Mouse (Mus musculus) heart, postnatal 25 days (tissue): Measurements from ENCODE around the gene Samd13. TPM values are rescaled to one million over a fixed set of nuclear protein-coding genes. Genes with fewer than 3 reads are reported as not detected.

Source experiments
- DNase-seq: peaks from one replicate; pipeline ENCODE4 v3.0.0; 2022; ENCODE audit warnings: low spot score
- intact Hi-C: fragments of 180-260 bp; cut with DNase I; formaldehyde crosslinking; loops from one replicate; pipeline ENCODE4 v1.15.1; 2025
- total RNA-seq, 2 experiments: library from RNA; stranded (reverse); gene quantifications; 2 replicates each; pipeline ENCODE4 v1.2.3; 2021

The Samd13 gene
- total RNA-seq, 2 experiments from 2014 or later, result 2.5 to 2.9 TPM

- DNase-seq, result no peak
- intact Hi-C loops, result no loop called here
Observed at GRCm38 (mm10) chr3:146620101-146620500, 65.3 kb downstream of the Samd13 start.

DNA sequence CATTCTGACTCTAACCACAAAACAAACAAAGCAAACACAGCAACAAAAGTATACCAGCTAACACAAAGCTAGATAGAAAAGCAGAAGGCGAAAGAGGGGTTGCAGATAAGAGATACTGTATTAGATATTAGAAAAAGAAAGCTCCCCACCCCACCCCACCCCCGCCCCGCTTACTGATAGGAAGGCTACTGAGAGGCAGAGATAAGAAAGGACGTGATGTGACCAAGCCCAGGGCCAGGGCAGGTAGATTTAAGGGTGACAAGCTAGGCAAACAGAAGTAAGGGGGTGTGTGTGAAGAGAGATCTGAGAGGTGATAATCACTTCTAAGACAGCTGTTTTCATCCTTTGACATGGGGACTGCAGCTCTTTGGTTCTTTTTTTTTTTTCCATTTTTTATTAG is 67.0 kb downstream of the Samd13 start:
- DNase-seq, result no peak
- intact Hi-C loops, result no loop called here

DNA sequence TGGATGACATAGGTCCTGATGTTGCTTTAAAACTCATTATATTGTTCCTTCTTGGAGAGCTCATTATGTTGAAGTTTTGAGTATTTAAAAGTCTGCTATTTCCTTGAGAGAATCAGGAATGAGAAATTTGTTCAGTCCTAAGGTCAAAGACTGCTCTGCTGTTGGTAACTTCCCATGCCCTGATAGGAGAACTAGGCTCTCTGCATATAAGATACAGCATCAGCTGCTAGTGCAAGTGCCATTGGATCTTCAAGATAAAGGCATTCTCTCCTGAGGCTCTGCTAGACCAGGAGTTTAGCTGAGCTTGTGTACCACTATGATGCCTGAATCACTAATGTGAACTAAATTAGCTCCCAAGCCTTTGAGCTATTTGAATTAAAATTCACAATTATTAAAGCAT is 67.4 kb downstream of the Samd13 start:
- intact Hi-C loops, result no loop called here
- no peak for DNase-seq

- intact Hi-C loops, result no loop called here
- DNase-seq, result no peak
Observed at GRCm38 (mm10) chr3:146616533-146617283, 68.7 kb downstream of the Samd13 start.

- no peak for DNase-seq
- intact Hi-C loops, result no loop called here
Observed at GRCm38 (mm10) chr3:146615496-146615895, 69.9 kb downstream of the Samd13 start, which contains the start of gene Dnase2b. TSS of gene Dnase2b (minus strand) at chr3:146615596.

GRCm38 (mm10) chr3:146611821-146612220 is 73.6 kb downstream of the Samd13 start:
- no peak for DNase-seq
- intact Hi-C loops, result no loop called here

- intact Hi-C loops, result no loop called here
- DNase-seq, result no peak
Observed at GRCm38 (mm10) chr3:146611261-146611660, 74.1 kb downstream of the Samd13 start.

DNA sequence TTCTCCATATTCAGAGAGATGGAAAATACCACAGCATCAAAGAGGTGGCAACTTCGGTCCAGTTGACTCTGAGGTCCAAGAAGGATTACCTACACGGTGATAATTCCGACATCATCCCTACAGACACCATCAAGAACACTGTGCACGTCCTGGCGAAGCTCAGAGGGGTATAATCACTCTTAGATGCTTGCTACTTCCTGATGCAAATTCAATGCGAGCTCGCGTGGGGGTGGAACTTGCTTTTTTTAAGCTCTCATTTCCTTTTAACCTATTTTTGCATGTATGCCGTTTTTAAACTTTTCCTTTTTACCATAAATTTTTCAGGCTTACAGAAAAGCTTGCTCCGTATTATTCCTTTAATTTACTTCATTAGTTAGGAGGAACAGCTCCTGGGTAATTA is 75.1 kb downstream of the Samd13 start:
- intact Hi-C loops, result no loop called here
- DNase-seq, result no peak

- DNase-seq, result no peak
- intact Hi-C loops, result no loop called here
Observed at GRCm38 (mm10) chr3:146607368-146607767, 78.0 kb downstream of the Samd13 start.

DNA sequence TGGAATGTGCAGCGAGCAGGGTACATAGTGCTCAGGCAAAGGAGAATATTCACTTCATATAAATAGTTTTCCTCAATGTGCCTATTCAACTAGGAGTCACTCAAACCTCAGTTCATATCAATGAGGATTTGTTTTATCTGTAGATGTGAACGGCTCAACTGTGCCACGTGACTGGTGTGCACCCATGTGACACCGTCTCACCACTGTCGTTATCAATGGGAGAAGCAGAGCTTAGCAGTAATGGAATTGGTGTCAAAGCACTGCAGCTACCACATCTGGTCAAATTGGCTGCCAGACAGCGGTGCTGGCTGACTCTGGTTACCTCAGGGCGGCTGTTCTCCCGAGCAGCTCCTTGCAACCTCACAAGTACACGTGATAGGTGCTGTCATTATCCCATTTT is 80.7 kb downstream of the Samd13 start:
- no peak for DNase-seq
- intact Hi-C loops, result no loop called here

- intact Hi-C loops, result no loop called here
- DNase-seq, result no peak
Observed at GRCm38 (mm10) chr3:146602531-146602930, 82.9 kb downstream of the Samd13 start.

DNA sequence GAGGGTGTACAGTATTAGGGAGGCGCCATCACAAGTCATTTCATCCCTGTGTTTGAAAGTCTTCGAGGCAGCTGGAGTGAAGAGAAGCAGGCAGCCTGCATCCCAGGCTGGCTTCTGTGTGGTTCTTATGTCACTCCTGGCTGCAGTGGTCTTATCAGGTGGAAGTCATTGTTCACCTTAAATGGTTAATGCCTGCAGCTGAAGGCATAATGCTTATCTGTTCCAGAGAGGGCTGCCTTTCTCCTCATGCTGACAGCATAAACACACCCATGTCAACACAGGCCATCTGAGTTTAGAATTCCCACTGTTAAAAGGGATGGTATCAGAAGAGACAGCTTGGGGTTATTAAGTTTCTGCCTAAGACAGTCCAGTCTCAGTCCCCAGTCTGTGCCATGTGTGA is 84.2 kb downstream of the Samd13 start:
- intact Hi-C loops, result no loop called here
- DNase-seq, result no peak

GRCm38 (mm10) chr3:146599198-146599900 is 86.0 kb downstream of the Samd13 start:
- DNase-seq, result no peak
- intact Hi-C loops, result no loop called here

GRCm38 (mm10) chr3:146598411-146598810 is 87.0 kb downstream of the Samd13 start:
- intact Hi-C loops, result no loop called here
- DNase-seq, result no peak

GRCm38 (mm10) chr3:146596864-146597263 is 88.5 kb downstream of the Samd13 start:
- intact Hi-C loops, result no loop called here
- no peak for DNase-seq

DNA sequence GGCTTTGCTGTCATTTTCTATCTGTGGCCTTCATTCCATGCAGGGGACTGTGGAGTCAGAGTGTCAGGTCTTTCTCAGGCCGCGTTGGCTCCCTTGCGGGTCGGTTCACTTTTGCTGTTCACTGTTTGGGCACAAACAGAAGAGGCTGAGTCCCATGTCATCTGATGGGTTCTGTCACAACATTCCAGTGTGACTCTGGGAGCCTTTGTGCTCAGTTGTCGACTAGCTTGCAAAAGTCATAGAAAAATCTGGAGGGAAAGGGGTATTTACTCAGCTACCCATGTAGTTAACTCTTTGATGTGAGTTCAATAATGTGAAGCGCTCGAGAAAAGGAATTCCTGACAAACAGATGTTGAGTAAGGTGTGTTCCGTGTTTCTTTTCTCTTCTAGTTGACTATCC is 89.0 kb downstream of the Samd13 start:
- intact Hi-C loops, result no loop called here

DNA sequence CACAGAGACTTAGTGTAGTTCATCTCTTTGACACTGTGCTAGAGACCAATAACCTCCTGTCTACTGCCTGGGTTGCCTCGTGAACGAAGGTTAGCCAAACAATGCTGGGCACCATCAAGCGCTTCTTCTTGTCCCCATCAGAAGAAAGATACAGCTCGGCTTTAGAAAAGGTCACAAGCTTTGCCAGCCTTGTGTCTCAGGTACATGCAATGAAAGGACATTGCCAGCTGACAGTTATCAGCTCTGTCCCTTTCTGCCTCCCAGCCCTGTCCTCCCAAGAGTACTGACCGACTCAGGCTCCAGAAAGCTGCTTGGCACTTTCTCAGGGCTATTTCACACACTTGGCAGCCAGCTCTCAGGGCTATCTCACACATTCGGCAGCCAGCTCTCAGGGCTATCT is 90.0 kb downstream of the Samd13 start:
- intact Hi-C loops, result no loop called here
- no peak for DNase-seq

More for the DNA sequence above, 89.0 kb downstream of the Samd13 start:
- no peak for DNase-seq

Other genes with a start within 250 kb of the Samd13 start
- gene Ctbs, start 235.8 kb downstream of the Samd13 start, total RNA-seq, result 1 to 10 TPM; 4.2 to 4.4 TPM
- 1 to 10 TPM; 2.2 to 2.3 TPM for gene Spata1, start 185.8 kb downstream of the Samd13 start, total RNA-seq
- gene Gng5, start 185.8 kb downstream of the Samd13 start, total RNA-seq, result 100 to 1,000 TPM; 197 to 229 TPM
- gene Rpf1, start 164.2 kb downstream of the Samd13 start, total RNA-seq, result 10 to 100 TPM; 13.6 to 15.5 TPM
- gene Uox, start 115.2 kb downstream of the Samd13 start, total RNA-seq, result not detected
- gene Dnase2b, start 70.0 kb downstream of the Samd13 start, total RNA-seq, result not detected
- gene 4930503B20Rik, start 34.3 kb downstream of the Samd13 start, total RNA-seq, result not detected
- 10 to 100 TPM; 61.9 to 64.4 TPM for gene Prkacb, start 127.4 kb upstream of the Samd13 start, total RNA-seq
- gene Ttll7, start 166.8 kb upstream of the Samd13 start, total RNA-seq, result 1 to 10 TPM; 3.3 to 4.7 TPM